Mouse (Mus musculus): ENCODE measurements around the gene Mknk2. TPM values are rescaled to one million over a fixed set of nuclear protein-coding genes. Genes with fewer than 3 reads are reported as not detected.

The Mknk2 gene
- polyA plus RNA-seq (2017; shearing (Covaris generic)) = 212 TPM

DNA sequence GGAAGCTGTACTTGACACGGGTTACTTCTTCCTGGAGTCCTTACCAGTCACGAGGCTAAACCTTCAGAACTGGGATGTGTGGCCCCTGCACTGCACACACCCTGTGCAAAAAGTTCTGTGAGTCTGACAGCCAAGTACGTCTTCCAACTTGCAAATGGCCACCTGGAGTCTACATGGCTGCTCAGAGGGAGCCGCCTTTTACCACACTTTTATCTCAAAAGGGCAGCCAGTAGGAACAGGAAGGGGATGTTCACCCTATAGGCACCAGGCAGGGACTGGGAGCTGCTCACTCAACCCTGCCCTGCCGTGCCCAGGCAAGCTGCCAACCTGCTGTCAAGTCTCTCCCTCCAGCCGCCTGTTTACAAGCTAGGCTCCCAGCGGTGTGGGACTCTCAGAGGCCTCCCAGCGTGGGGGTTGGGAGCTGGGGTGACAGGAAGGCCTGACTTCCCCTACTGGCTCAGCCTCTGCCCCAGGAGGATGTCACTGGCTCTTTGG lies at the start of gene Mknk2:
Gene Mknk2, minus strand, starts transcription at position 171 of the 495 bp plus-strand sequence.

DNA sequence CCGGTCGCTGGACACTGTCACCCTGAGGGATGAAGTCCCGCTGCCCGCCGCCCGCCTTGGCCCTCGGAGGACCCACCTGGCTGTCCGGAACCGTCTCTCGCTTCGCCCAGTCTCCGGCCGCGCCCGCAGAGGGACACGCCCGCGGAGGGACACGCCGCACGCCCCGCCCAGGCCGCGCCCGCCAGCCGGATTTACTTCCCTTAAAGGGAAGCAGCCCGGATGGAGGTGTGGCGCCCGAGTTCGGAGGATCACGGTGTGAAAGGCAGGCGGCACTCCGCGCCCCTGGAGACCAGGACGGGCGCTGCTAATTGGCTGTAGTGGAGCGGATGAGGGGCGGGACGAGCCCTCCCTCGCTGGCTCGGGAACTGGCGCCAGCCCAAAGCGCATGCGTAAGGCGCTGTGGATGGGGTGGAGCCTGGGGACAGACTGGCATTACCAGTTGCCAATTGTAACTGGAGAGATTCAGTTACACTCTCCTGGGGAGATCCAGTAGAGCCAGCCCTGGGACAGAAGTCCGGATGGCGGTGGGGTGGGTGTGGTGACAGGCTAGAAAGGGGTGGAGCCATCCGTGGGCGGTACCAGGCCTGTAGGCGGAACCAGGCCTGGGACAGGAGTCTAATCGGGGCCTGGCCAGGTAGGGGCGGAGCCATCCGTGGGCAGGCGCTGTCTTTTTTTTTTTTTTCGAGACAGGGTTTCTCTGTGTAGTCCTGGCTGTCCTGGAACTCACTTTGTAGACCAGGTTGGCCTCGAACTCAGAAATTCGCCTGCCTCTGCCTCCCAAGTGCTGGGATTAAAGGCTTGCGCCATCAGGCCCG lies 24.0 kb upstream of the Mknk2 start, which contains the start of the genes Mob3a and Izumo4:
Gene Mob3a, minus strand, starts transcription at position 257 of the 815 bp plus-strand sequence.
Gene Izumo4, plus strand, starts transcription at position 464 of the 815 bp plus-strand sequence.

DNA sequence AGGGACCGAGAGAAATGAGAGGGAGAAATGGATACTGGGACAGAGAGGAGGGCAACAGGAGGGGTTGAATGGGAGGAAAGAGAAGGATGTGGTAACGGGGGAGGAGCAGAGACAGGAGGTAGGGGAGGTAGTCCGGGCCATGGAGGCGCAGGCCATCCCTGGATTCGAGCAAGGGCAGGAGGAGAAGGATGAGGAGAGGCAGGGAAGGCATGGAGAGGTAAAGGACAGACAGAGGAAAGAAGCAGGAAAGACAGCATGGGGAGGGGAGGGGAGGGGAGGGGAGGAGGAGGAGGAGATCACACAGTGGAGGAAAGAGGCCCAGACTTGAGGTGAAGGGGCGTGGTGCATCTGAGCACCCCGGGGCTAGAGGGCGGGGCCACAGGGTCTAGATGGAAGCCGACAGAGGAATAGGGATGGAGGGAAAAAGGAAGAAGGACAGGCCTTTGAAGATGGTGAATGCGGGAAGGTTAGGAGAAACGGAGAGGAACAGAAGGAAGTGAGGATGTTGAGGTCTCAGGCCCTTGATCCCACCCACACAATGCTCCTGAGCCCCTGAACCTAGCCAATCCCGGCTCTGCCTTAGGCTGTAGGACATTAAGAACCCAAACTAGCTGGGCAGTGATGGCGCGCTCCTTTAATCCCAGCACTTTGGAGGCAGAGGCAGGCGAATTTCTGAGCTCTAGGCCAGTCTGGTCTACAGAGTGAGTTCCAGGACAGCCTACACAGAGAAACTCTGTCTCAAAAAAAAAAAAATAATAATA lies 20.9 kb downstream of the Mknk2 start, which contains the start of gene Btbd2:
Gene Btbd2, minus strand, starts transcription at position 209 of the 761 bp plus-strand sequence.

DNA sequence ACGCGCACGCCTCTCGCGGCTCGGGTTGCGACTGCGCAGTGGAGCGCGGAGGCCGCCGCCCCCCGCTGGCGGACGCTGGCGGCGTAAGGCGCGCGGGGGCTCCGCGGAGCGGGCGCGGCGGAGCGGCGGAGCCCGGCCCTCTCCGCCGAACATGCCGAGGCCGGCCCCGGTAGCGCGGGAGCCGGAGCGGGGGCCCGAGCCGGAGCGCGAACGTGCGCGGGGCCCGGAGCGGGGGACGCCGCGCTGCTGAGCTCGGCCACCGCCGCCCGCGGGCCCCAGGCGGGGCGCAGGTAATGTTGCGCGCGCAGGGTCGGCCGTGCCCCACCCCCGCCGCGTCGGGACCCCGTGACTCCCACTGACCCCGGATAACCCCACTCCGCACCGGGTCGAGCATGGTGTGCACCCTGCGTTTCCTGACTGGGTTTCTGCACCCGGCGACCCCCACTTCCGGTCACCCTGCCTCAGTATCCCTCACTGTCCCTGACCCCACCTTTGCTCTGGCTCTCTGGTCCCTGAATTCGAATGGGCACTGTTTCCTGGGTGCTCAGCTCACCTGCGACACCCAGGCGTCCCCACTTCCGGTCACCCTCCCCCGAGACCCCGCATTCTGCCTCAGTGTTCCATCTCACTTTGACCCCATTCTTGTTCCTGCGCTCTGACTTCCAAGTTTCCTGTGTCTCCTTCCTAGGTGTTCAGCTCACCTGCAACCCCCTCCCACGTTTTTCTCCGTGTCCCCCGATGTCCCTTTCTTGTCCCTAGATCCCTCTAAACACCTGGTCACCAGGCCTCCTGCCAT lies 55.1 kb downstream of the Mknk2 start, which contains the start of gene Csnk1g2:
Gene Csnk1g2, plus strand, starts transcription at position 178 of the 796 bp plus-strand sequence.

Other genes with a start within 250 kb of the Mknk2 start
- 132 TPM for gene Tcf3, start 244.5 kb downstream of the Mknk2 start, polyA plus RNA-seq (2017; shearing (Covaris generic))
- gene Onecut3, start 183.3 kb downstream of the Mknk2 start, polyA plus RNA-seq (2017; shearing (Covaris generic)) = not detected
- gene Atp8b3, start 139.0 kb downstream of the Mknk2 start, polyA plus RNA-seq (2017; shearing (Covaris generic)) = 0.04 TPM
- 62.2 TPM for gene Rexo1, start 116.6 kb downstream of the Mknk2 start, polyA plus RNA-seq (2017; shearing (Covaris generic))
- gene Klf16, start 100.8 kb downstream of the Mknk2 start, polyA plus RNA-seq (2017; shearing (Covaris generic)) = 13.2 TPM
- gene Abhd17a, start 87.8 kb downstream of the Mknk2 start, polyA plus RNA-seq (2017; shearing (Covaris generic)) = 152 TPM
- gene Scamp4, start 75.2 kb downstream of the Mknk2 start, polyA plus RNA-seq (2017; shearing (Covaris generic)) = 115 TPM
- 5.7 TPM for gene Adat3, start 75.2 kb downstream of the Mknk2 start, polyA plus RNA-seq (2017; shearing (Covaris generic))
- gene Gm49322, start 72.1 kb downstream of the Mknk2 start, polyA plus RNA-seq (2017; shearing (Covaris generic)) = 9.3 TPM
- 306 TPM for gene Csnk1g2, start 55.3 kb downstream of the Mknk2 start, polyA plus RNA-seq (2017; shearing (Covaris generic))
- gene Btbd2, start 21.0 kb downstream of the Mknk2 start, polyA plus RNA-seq (2017; shearing (Covaris generic)) = 43.9 TPM
- gene Mob3a, start 23.9 kb upstream of the Mknk2 start, polyA plus RNA-seq (2017; shearing (Covaris generic)) = 325 TPM
- gene Izumo4, start 24.1 kb upstream of the Mknk2 start, polyA plus RNA-seq (2017; shearing (Covaris generic)) = 156 TPM
- gene Ap3d1, start 64.2 kb upstream of the Mknk2 start, polyA plus RNA-seq (2017; shearing (Covaris generic)) = 71.7 TPM
- 17.6 TPM for gene Dot1l, start 77.1 kb upstream of the Mknk2 start, polyA plus RNA-seq (2017; shearing (Covaris generic))
- 74.2 TPM for gene Sf3a2, start 120.1 kb upstream of the Mknk2 start, polyA plus RNA-seq (2017; shearing (Covaris generic))
- gene Plekhj1, start 120.5 kb upstream of the Mknk2 start, polyA plus RNA-seq (2017; shearing (Covaris generic)) = 275 TPM
- not detected for gene Amh, start 127.1 kb upstream of the Mknk2 start, polyA plus RNA-seq (2017; shearing (Covaris generic))
- gene Jsrp1, start 135.4 kb upstream of the Mknk2 start, polyA plus RNA-seq (2017; shearing (Covaris generic)) = not detected
- 1,936 TPM for gene Oaz1, start 148.5 kb upstream of the Mknk2 start, polyA plus RNA-seq (2017; shearing (Covaris generic))
- gene Lingo3, start 165.9 kb upstream of the Mknk2 start, polyA plus RNA-seq (2017; shearing (Covaris generic)) = not detected
- 181 TPM for gene Lsm7, start 177.1 kb upstream of the Mknk2 start, polyA plus RNA-seq (2017; shearing (Covaris generic))
- 28.4 TPM for gene Sppl2b, start 177.2 kb upstream of the Mknk2 start, polyA plus RNA-seq (2017; shearing (Covaris generic))
- gene Tmprss9, start 193.7 kb upstream of the Mknk2 start, polyA plus RNA-seq (2017; shearing (Covaris generic)) = 0.08 TPM
- 222 TPM for gene Timm13, start 222.9 kb upstream of the Mknk2 start, polyA plus RNA-seq (2017; shearing (Covaris generic))
- 18.1 TPM for gene Lmnb2, start 240.1 kb upstream of the Mknk2 start, polyA plus RNA-seq (2017; shearing (Covaris generic))

Measured in CD4-positive, CD25-positive, alpha-beta regulatory T cell (primary cell).